Mouse (Mus musculus): ENCODE results near the gene Gm27027.

The Gm27027 gene

DNA sequence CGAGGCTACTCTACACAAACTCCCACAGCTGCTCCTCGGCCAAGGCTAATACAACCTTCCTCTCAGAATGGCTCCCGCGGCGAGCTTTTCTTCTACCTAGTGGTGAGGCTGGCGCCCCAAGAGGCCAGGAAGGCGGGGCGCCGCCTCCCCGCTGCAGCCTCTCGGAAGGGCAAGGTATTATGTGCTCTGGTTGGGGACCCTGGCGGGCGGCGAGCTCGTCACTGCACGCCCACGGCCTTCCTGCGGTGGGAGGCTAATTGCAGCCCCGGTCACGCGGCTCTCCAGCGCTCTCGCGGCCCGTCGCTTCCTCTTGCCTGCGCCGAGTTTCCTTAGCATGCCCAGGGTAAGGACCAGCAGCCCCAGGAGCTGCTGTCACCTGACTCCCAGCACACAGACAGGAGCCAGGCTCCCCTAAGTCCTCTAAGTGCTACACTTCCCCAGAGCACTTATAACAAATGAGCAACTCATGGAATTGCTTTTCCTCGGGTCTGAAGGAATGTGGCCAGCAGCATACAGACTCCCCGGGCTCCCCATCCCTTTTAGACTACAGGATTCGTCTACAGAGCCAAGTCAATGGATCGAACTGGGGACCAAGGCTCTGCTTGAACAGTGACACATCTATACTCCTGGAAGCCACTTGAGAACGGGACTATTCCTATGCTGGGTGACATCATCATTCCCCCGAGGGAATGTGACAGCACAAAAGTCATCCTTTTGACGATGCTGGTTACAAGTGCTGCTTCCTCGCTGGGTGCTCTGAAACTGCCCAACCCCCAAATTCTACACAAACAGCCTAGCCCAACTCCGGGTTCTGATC lies 19.5 kb downstream of the Gm27027 start:
- peak; percentile 76 to 77 for DNase-seq (ENCODE audit: low spot score in 2 of 2)

DNA sequence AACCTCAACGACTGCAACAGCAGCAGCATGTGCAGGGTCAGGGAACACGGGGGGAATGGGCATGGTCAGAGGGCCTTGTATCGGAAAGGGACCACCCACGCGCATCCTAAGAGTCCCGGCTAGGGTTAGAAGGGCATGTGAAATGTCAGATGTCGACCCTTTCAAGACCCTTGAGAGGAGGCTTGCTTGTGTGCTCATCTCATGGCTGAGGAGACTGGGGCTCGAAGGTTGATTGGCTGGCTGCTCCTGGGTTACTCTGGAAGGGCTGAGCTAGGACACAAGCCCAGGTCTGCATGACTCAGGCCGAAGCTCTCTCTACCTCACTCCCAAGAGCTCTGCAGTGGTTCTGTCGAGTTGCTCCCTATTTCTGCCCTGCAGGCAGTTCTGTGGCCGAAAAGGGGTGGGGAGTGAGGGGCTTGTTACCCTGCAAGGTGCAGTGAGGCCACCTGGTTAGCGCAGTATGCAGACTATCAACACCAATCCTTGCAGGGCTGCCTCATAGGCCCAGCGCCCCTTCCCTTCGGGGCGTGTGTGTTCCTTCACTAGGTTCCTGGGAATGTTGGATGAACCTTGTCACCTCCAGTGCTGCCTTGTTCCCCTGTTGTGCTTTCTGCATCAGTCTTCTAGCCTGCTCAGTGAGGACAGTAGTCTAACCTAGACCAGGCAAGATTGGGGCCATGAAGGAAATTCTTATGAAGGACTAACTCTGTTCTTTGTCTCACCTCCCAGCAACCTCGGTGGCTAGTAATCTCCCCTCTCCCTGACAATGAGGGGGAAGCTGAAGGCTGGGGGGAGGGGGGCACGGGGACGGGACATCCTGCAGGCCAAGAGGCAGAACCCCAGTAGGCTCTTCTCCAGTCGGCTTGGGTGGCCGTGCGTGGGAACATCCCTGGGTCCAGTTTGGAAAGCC lies 20.4 kb downstream of the Gm27027 start:
- no peak for DNase-seq (ENCODE audit: low spot score in 2 of 2)

DNA sequence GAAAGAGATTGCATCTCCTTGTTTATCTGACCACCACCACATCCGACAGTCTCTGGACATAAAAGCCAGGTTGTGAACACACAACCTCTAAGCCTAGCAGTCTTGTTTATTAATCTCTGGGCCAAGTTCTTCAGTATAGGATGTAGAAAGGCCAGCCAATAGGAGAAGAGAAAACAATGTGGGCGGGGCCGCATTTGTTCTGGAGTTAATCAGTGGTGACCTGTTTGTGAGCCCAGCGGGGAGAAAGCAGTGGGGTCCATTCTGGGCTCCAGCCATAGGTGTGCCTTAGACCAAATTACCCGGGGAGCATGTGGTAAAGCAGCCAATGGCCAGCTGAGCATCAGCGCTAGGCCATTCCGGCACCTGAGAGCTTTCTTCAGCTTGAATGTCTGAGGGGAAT lies 21.1 kb downstream of the Gm27027 start:
- no peak for DNase-seq (ENCODE audit: low spot score in 2 of 2)

DNA sequence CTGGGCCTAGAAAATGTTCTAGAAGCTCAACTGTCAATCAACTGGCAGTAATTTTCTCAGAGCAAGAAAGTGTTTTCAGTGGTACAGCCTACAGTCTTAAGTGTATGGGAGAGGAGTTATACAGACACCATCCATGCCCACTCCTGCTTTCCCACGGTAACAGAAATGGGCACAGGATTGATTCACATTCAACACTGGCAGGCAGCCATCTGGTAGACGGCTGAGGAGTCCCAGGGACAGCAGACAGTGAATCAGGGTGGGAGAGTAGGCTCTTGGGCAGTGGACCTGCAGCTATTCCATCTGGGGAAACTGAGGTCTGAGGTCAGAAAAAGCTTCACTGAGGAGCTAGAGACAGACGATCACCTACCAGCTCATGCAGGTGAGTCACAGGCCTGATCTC lies 24.5 kb downstream of the Gm27027 start:
- DNase-seq (ENCODE audit: low spot score in 2 of 2): peak; percentile 50 to 51

DNA sequence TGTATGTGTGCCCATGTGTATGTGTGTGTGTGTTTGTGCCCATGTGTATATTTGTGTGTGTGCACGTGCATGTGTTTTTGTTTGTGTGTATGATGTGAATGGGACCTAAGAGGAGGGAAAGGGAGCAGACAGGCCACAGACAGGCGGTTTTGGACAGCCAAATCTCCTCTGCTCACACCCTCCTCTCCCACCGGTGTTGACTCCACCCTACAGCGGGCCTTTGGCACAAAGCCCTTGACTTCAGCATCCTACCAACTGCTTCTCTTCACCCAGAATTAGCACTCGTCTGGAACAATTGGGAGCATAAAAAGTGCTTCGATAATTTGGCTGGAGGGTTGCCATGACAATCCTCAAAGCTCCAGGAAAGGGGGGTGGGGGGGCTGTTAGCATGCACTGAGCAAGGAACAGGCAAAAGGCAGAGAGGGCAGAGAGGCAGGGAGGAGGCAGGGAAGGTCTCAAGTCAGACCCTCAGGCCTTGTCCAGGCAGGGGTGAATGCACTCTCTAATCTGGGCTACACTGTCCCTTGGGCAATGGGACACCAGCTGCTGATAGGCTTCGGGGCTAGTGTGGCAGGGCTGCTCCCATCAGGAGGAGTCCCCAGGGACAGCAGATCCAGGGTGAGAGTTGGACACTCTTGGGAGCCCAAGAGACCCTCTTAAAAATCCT lies 31.5 kb downstream of the Gm27027 start:
- peak; percentile 71 to 82 for DNase-seq (ENCODE audit: low spot score in 2 of 2)

DNA sequence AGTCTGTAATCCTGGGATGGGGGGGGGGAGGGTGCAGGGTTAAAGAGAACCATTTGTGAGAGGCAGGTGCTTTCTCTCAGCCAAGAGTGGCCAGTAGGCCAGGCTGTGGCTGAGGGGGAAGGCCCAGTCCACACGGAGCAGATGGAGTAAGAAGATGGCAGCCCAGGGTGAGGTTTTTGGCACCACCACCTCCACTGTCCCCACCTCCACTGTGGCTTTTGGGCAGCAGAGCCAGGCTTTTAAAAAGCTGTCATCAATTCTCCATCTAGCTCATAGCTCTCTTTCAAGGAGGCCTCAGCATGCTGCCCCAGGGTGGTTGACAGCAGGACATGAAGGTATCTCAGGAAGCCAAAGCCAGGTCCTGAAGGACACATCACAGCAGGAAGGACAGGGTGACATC lies 32.4 kb downstream of the Gm27027 start:
- no peak for DNase-seq (ENCODE audit: low spot score in 2 of 2)

DNA sequence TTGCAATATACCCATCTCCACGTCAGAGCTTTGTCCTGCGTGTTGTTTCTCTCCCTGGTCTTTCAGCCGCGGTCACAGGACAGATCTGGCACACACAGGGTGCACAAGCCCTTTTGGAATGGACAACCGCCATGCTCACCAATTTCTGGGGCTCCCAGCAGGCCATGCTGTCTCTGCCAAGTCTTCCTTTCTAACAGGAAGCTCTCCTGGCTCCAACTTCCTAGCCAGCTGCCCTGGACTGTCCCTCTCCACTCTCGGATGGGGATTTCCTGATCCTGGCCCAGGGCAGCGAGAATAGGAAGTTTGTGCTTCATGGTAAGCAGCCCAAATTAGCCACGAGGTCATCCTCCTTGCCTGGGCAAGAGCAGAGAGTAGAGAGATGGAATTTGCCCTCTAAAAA lies 34.4 kb downstream of the Gm27027 start:
- DNase-seq (ENCODE audit: low spot score in 2 of 2): no peak

DNA sequence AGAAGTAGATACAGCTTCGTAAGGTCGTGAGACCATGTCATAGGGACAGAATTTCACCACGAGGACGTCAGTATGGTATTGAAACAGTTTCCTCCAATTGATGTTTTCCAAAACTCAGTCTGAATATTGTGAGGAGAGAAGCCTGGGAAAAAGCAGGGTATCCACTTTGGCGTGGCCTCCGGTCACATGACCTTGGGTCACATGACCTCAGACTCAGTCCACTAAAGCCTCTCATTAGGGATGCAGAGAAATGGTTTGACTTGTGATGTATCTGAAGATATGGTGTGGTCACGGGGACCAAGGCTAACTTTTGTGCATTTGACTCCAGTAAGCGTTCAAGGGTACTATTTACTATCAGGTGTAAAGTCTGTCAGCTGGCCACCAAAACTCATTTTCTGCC lies 36.8 kb downstream of the Gm27027 start:
- DNase-seq (ENCODE audit: low spot score in 2 of 2): no peak

DNA sequence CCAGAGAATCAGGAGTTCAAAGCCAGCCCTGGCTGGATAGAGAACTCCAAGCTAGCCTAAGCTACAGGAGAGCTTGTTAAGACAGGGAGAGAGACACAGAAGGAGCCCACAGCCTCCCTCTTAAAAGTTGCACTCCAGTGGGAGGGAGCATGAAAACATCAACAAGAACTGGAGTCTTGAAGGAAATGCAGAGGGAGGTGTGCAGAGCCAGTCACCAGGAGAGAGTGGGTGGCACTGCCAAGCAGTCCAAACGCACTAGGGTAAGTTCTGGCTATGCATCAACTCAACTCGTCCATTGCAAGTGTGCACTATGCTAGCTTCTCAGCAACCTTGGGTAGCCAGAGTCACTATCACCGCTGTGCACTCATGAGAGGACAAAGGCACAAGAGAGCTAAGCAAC lies 37.9 kb downstream of the Gm27027 start:
- no peak for DNase-seq (ENCODE audit: low spot score in 2 of 2)

DNA sequence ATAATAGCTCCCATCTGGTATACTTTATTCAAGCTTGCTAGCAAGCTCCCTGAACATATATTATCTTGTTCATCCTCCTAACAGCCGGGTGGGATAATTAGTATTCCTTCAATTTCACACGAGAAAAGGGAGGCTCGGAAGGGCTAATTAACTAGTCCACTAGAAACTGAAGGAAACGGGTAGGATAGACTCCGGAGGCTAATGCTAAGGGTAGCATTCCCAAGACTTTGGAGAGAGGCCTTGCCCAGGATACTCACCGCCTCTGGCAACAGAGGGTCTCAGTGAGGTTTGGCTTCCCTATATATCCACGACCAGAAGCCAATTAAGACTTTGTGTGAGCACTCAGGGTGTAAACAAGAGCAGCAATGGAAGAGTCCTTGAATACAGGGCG lies 38.4 kb downstream of the Gm27027 start:
- no peak for DNase-seq (ENCODE audit: low spot score in 2 of 2)

DNA sequence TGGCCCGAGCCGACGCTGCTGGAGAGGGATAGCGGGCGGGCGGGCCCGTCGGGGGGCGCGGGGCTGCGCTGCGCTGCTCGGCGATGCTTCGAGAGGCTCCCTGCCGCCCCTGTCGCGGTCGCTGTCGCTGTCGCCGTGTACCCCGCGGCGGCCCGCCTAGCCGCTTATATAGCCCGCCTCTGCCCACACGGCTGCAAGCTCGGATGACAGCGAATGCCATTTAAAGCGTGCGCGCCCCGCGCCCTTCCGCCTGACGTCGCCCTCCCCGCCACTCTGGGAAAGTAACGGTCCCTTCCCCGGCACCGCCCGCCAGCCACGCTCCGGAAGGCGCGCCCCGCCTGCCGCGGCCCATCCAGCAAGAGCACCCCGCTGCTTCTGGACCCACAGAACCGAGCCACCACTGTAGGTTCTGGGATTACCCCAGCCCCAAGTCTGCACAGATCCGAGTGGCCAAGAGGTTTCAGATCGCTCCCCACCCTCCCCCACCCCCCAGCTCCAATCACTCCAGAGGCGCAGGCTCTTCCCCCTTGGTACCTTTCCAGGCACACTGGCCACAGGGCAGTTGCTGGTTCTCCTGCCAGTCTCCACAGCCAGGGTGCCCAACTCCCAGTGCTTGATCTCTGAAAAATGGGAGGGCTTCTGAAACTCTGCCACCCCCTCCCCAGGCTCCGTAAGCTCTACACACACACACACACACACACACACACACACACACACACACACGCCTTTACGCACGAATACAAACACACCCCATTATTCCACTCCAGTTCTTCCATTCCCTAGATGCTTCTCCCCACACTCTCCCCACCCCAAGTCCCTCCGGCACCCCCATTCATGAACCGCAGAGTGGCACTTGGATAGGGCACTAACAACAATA lies 39.0 kb downstream of the Gm27027 start, which contains the start of gene Gm13889:
TSS of gene Gm13889 (minus strand) at position 294 of the 877 bp plus-strand sequence.
- peak; percentile 96 for DNase-seq (ENCODE audit: low spot score in 2 of 2)

DNA sequence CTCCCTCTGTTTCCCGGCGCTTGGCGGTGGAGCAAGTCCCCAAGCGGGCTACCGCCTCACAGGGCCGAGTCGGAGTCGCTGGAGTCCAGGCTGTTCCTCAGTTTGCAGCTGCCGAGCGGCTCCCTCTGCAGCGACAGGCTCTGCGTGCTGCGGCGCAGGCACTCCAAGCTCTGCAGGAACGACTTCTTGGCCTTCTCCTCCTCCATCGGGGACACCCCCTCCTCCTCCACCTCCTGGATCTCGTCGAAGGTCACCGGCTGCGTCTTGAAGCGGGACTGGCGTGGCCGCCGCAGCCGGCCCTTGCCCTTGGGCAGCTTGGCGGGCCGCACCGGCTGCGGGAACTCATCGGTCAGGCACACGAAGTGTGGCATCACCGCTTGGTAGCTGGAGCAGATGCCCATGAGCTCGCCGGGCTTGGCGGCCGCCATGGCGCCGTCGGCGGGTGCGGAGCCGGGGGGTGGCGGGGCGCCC lies 39.8 kb downstream of the Gm27027 start:
- DNase-seq (ENCODE audit: low spot score in 2 of 2): peak; percentile 68 to 76

DNA sequence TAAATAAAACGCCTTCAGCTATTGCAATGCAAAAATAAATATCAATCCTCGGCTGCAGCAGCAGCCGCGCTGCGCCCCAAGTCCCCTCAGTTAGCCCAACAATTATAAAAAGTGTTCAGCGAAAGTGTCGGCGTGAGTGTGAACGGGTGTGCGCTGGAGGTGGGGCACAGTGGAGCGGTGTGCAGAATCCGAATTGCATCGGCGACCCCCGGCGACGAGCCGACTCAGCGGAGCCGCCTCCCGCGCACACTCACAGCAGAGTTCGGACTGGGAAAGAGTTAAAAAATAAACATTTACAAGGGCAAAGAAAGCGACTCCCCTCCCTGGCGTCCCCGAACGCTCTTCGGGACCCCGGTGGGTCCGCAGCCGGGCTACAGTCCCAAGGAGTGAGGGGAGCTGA lies 40.3 kb downstream of the Gm27027 start:
- DNase-seq (ENCODE audit: low spot score in 2 of 2): peak; percentile 52 to 55

DNA sequence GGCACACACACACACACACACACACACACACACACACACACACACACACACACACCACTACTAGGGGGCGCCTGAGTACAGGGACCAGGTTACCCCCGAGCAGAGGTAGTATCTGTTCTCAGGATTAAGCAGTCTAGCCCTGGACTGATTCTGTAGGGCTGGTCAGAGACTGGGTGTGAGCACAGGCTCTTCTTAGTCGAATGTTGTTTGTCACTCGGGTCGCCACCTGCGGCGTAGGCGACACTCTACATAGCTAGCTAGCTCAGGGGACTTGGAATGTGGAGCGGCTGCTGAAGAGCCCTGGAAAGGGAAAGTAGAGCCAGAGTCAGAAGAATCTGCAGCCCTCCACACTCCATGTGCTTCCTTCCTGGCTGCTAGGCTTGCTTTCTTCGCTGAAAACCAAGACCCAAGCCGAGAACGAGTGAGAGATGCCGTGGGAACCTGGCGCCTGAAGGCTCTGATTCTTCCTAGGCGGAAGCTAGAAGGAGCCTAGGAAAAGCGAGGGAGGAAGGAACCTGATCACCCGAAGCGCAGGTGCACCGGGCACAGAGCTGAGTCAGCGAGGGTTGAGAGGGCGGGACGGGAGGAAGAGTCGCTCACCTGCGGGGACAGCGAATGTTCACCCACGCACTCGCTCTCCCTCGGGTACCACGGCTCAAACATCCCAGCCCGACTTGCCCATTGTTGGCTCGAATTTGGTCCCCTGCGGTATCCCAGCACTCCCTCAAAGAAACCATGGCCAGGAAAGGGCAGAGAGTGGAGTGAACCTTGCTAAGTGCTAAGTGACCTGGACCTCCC lies 41.2 kb downstream of the Gm27027 start:
- peak; percentile 60 to 64 for DNase-seq (ENCODE audit: low spot score in 2 of 2)

DNA sequence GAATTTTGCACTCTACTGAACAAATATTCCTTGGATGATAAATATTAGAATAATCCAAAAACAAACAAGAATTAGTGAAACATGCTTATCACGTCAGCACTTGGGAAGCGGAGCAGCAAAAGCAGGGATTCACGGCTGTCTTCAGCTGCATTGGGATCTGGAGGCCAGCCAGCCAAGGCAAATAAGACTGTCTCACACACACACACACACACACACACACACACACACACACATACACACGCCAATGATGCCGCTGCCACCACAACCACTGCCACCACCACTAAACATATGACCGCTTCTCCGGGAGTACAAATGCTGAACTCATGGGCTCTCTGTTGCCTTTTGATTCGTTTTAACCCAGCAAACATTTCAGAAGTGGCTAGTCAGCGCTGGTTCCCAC lies 42.4 kb downstream of the Gm27027 start:
- peak; percentile 73 for DNase-seq (ENCODE audit: low spot score in 2 of 2)

DNA sequence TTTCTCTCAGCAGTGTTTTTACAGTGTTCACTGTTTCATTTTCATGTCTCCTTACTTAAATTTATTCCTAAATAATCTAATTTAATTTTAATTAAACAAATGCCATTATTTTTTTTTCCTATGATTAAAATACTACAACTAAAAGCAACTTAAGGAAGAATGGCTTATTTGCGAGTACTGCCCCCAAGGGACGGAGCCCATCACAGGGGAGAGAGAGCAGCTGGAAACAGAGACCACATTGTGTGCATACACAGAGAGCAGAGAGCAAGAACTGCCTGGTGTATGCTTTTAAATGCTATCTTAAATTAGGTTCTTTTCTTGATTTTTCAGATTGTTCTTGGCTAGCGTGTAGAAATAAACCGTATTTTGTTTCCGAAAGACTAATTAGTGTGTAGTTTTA lies 49.2 kb downstream of the Gm27027 start:
- no peak for DNase-seq (ENCODE audit: low spot score in 2 of 2)

DNA sequence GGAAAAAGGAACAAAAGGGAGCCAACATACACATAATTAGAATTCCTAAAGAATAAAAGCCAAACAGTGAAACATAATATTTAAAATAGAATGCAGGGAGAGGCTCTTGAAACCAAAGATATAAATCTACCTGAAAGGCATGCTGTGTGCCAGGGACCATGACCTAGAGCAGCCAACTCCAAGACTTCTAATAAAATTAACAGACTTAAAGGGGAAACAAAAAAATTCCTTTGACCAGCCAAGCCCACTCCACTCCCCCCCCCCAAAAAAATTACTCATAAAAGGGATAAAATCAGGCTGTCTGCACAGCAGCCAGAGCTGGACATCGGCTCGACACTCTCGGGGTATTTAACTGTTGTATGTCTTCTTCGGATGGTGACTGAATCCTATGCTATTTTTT lies 51.3 kb downstream of the Gm27027 start:
- DNase-seq (ENCODE audit: low spot score in 2 of 2): no peak

DNA sequence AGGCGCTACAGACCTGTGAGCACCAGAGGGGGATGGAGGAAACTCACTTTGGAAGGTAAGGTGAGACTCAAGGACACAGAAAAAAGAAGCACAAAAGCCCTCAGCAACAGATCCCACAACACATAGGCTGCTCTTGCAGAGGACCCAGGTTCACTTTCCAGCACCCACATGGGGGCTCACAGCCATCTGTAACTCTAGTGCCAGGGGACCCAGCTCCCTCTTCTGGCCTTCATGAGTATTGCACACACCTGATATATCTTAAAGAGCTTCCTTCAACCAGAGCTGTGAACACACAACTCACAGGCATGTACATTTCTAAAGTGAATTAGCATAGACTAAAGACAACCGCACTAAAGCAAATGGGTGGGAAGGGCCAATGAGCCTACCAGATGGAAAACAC lies 52.1 kb downstream of the Gm27027 start:
- DNase-seq (ENCODE audit: low spot score in 2 of 2): no peak

DNA sequence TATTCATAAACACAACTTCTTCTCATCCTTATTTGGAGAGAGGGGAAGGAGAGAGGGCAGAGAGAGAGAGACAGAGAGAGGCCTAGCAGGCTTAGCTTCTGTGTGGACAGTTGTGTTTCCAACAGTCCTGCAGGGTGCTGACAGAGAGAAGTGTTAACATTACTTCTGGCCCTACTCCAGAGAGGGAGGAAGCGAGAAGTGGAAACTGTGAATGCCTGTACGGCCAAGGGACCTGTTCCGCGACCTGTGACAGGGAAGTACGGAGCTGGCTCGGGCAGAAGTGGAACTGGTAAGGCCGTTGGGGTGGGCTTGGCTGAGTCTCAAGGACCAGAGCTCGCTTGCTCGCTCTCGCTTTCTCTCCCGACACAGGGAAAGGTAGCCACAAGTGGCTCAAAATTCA lies 54.5 kb downstream of the Gm27027 start:
- peak; percentile 53 to 55 for DNase-seq (ENCODE audit: low spot score in 2 of 2)

DNA sequence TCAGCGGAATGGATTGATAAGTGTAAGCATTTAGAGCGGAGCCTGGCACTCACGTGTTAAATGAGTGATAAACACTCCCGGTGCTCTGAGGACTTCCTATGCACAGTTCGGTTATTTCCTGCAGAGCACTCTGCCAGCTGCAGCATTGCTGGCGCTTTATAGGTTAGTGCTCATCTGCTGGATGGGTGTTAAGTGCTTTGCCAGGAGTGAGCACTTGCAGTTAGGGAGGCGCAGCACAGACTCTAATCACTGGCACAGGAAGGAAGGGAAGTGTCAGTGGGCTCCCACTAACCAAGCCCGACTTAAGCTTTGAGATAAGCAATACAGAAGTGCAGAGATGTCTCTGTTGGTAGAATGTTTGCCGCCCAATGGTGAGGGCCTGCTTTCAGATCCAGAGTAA lies 57.6 kb downstream of the Gm27027 start:
- DNase-seq (ENCODE audit: low spot score in 2 of 2): no peak
